Mouse (Mus musculus) intestine, postnatal 0 days (tissue): ENCODE data around the gene Btf3l4. TPM values are rescaled to one million over a fixed set of nuclear protein-coding genes. Genes with fewer than 3 reads are reported as not detected.

ENCODE experiments used
- ATAC-seq: fragments of 200-750 bp; cut with Nextera tagmentation; 2 replicates; pipeline ENCODE4 v1.8.0; 2017; ENCODE audit warnings: mild to moderate bottlenecking, moderate TSS enrichment, moderate library complexity
- H3K27ac ChIP-seq: fragments of 300-500 bp; sonication (generic); 2 replicates; pipeline ENCODE4 v1.5.1; 2014; ENCODE audit warnings: mild to moderate bottlenecking, low read depth, low read length, moderate library complexity
- H3K27me3 ChIP-seq: fragments of 300-500 bp; sonication (generic); replicated peaks from 2 replicates; pipeline ENCODE4 v1.6.1; 2014; ENCODE audit warnings: low read length, mixed read lengths; ENCODE audit not compliant: control insufficient read depth, insufficient read depth
- H3K36me3 ChIP-seq: fragments of 300-500 bp; sonication (generic); 2 replicates; pipeline ENCODE4 v1.6.1; 2014; ENCODE audit warnings: mild to moderate bottlenecking, moderate library complexity; ENCODE audit not compliant: control insufficient read depth, insufficient read depth
- H3K4me1 ChIP-seq: fragments of 300-500 bp; sonication (generic); replicated peaks from 2 replicates; pipeline ENCODE4 v1.6.1; 2014; ENCODE audit warnings: antibody characterized with exemption, low read length, mixed read lengths; ENCODE audit not compliant: control insufficient read depth, insufficient read depth
- H3K4me2 ChIP-seq: fragments of 300-500 bp; sonication (generic); replicated peaks from 2 replicates; pipeline ENCODE4 v1.6.1; 2014; ENCODE audit warnings: low read depth, mild to moderate bottlenecking, moderate library complexity
- H3K4me3 ChIP-seq: fragments of 300-500 bp; sonication (generic); 2 replicates; pipeline ENCODE4 v1.5.1; 2014; ENCODE audit warnings: low read depth, low read length
- H3K9ac ChIP-seq: fragments of 300-500 bp; sonication (generic); 2 replicates; pipeline ENCODE4 v1.6.1; 2014; ENCODE audit warnings: mild to moderate bottlenecking, low read depth, low read length
- H3K9me3 ChIP-seq: fragments of 300-500 bp; sonication (generic); 2 replicates; pipeline ENCODE4 v1.6.1; 2016; ENCODE audit warnings: mixed run types; ENCODE audit not compliant: control insufficient read depth
- CTCF ChIP-seq: sonication (generic); IDR thresholded peaks from 2 replicates; pipeline ENCODE4 v1.5.1; 2016; ENCODE audit warnings: low read depth, mild to moderate bottlenecking, control low read depth, antibody characterized with exemption, moderate library complexity
- WGBS: fragments of 180-500 bp; shearing (Covaris S2); extraction: QIAGEN DNeasy Blood & Tissue Kit; methylation state at CpG from one replicate; pipeline ENCODE4 v1.1.7; 2014; 5-methylcytosine and 5-hydroxymethylcytosine counted together
- polyA plus RNA-seq: library from polyadenylated mRNA; unstranded; fragments of >200 nt; fragmentation: Nextera tagmentation; extraction: Ambion mirVana; gene quantifications from 2 replicates; pipeline ENCODE4 v1.2.1, GENCODE M21; 2015

Gene Btf3l4
- polyA plus RNA-seq, 1 experiment from 2014 or later, result 101 TPM

DNA sequence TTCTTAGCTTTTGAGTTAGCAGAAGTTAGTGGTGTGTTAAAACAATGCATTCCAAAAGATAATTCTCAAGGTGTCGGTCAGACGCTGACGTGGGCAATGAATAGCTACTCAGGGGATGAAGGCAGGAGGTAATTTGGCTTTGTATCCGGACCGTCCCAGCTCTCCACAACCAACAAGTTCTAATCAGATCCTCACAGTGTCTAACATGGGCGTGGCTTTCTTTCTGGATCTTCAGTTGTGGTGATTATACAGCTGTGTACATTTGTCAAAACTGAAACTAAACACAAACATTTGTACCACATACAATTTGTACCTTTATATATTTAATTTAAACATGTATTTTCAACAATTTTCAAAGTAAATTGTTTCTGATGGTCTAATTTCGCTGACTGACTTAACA is 33.4 kb upstream of the Btf3l4 start:
- H3K9me3 ChIP-seq, result no peaks in the 10 kb centered on the region
- no peaks in the 10 kb centered on the region for H3K4me1 ChIP-seq
- WGBS, result 77% methylated on average over 7 of the region's 7 CpGs
- no peak overlapping the region for H3K4me2 ChIP-seq
- no peak for TF ChIP-seq CTCF
- H3K4me3 ChIP-seq, result no peak overlapping the region
- ATAC-seq, result no peak
- no peaks in the 10 kb centered on the region for H3K27me3 ChIP-seq
- H3K27ac ChIP-seq, result no peak overlapping the region
- peaks cover 24% of the 10 kb centered on the region for H3K36me3 ChIP-seq
- no peak overlapping the region for H3K9ac ChIP-seq

DNA sequence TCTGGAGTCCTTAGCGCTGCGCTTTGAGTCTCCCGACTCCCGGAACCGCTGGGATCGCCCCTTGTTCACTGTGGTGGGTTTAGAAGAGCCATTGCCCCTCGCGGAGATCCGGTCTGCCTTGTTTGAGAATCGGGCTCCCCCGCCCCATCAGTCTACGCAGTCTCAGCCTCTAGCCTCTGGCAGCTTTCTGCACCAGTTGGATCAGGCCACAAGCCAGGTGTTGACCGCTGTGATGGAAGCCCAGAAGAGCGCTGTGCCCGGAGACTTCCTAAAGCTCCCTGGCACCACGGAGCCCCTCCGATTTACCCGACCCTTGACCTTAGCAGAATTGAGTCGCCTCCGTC is 15.1 kb upstream of the Btf3l4 start, which contains the start of gene A730015C16Rik:
Gene A730015C16Rik, minus strand, starts transcription at position 115 of the 344 bp plus-strand sequence.
- Histone ChIP-seq H3K27ac (peak within 1 kb of the TSS; percentile 91), H3K9ac (peak within 1 kb of the TSS; percentile 77), H3K4me2 (peak within 1 kb of the TSS; percentile 92), H3K4me1 (0 out of 2 replicates have a peak, but pooled peaks cover 5% of the 10 kb centered on the region), H3K9me3 (no peaks in the 10 kb centered on the region), H3K27me3 (no peaks in the 10 kb centered on the region), H3K4me3 (peak within 1 kb of the TSS; percentile 85), H3K36me3 (peaks cover 5% of the 10 kb centered on the region; the same call in 1 of the 2 replicates)
- peak; percentile 21 for ATAC-seq
- no peak for TF ChIP-seq CTCF
- 4% methylated on average over 20 of the region's 20 CpGs for WGBS

DNA sequence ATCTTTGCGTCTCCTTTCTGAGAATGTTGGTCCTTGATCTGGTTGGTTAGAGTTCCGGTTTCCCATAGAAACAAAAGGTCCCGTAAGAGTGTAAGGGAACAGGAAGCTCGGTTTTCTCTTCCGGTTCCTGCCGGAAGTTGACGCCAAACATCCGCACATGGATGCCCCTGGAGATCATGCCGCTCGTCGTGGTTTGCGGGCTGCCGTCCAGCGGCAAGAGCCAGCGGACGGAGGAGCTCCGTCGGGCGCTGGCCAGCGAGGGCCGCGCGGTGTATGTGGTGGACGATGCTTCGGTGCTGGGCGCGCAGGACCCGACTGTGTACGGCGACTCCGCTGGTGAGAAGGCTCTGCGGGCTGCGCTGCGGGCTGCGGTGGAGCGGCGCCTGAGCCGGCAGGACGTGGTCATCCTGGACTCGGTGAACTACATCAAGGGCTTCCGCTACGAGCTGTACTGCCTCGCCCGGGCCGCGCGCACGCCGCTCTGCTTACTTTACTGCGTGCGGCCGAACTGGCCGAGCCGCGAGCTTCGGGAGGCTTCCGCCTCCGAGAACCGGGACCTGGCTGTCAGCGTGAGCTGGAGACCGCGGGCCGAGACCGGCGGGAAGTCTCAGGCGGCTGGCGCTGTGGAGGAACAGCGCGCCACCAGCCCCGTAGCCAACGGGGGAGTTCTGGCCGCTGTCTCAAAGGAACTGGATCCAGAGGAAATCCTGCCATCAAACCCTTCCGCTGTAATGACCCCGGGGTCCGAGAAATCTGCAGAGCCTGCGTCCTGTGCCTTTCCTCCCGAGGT is 14.5 kb upstream of the Btf3l4 start, which contains the start of gene Kti12:
Gene Kti12, plus strand, starts transcription at position 71 of the 790 bp plus-strand sequence.
- under 1% methylated on average over 73 of the region's 77 CpGs for WGBS

DNA sequence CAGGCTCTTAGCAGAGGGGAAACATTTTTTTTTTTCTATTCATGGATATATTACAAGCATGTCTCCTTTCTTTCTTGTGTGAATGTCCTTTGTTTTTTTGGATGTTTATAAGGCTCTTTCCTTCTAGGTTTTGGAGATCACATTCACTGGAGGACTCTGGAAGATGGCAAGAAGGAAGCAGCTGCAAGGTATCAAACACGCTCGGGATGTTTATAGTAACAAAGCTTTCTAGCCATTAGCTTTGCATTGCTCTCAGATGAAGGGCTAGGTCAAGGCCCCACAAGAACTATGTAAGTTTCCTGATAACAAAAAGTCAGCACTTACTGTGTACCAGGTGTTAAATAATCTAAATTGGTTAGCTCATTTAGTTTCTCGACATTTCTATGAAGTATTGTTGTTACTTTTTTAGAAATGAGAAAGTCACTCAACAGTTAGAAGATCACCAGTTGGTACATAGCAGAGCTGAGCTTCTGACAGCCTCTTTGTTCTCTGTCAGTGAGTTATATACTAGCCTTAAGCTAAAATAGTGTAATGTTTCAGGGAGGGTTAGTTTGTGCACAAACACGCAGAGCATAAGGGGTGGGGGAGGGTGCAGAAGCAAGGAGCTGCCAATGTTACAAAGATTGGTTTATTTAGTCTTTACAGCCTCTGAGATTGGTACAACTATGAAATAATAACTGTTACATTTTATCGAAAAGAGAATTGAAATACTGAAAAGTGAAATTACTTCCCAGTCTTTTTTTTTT is 12.6 kb upstream of the Btf3l4 start:
- Histone ChIP-seq H3K4me3 (no peak overlapping the region), H3K36me3 (no peaks in the 10 kb centered on the region; the same call in 1 of the 2 replicates), H3K27ac (no peak overlapping the region), H3K27me3 (no peaks in the 10 kb centered on the region), H3K4me1 (0 out of 2 replicates have a peak, but pooled peaks cover 5% of the 10 kb centered on the region), H3K4me2 (no peak overlapping the region), H3K9ac (no peak overlapping the region), H3K9me3 (no peaks in the 10 kb centered on the region)
- WGBS, result 63% methylated on average over 5 of the region's 5 CpGs
- TF ChIP-seq CTCF, result no peak
- ATAC-seq, result no peak

More for the DNA sequence above, 14.5 kb upstream of the Btf3l4 start, which contains the start of gene Kti12:
- Histone ChIP-seq H3K36me3 (no peaks in the 10 kb centered on the region; the same call in 1 of the 2 replicates), H3K4me2 (peak within 1 kb of the TSS; percentile 92), H3K9me3 (no peaks in the 10 kb centered on the region), H3K27me3 (no peaks in the 10 kb centered on the region), H3K9ac (peak within 1 kb of the TSS; percentile 77), H3K4me3 (peak within 1 kb of the TSS; percentile 85), H3K4me1 (0 out of 2 replicates have a peak, but pooled peaks cover 5% of the 10 kb centered on the region), H3K27ac (peak within 1 kb of the TSS; percentile 91)
- no peak for TF ChIP-seq CTCF
- peak; percentile 80 for ATAC-seq

DNA sequence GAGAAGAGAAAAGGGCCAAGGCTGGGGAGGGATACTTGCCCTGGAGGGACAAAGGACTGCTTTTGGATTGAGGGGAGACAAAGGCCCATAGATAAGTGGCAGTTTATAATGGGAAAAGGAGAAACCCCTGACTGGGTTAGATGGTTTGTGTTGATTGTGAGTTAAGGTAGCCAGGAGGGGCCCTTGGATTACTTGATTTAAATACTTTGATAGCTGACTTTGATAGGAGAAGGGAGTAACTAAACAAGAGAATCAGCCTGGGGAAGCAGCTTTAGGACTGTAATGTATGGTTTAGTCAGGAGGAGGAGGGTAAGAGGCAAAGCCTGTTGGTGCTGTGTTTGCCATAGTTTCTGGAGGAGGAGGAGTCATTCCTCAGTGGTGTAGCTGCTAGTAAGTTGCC is 9.9 kb upstream of the Btf3l4 start:
- Histone ChIP-seq H3K9me3 (no peaks in the 10 kb centered on the region), H3K27me3 (no peaks in the 10 kb centered on the region), H3K36me3 (no peaks in the 10 kb centered on the region), H3K4me3 (no peak overlapping the region), H3K4me1 (no peaks in the 10 kb centered on the region), H3K27ac (no peak overlapping the region), H3K9ac (no peak overlapping the region), H3K4me2 (no peak overlapping the region)
- TF ChIP-seq CTCF, result no peak
- ATAC-seq, result no peak

DNA sequence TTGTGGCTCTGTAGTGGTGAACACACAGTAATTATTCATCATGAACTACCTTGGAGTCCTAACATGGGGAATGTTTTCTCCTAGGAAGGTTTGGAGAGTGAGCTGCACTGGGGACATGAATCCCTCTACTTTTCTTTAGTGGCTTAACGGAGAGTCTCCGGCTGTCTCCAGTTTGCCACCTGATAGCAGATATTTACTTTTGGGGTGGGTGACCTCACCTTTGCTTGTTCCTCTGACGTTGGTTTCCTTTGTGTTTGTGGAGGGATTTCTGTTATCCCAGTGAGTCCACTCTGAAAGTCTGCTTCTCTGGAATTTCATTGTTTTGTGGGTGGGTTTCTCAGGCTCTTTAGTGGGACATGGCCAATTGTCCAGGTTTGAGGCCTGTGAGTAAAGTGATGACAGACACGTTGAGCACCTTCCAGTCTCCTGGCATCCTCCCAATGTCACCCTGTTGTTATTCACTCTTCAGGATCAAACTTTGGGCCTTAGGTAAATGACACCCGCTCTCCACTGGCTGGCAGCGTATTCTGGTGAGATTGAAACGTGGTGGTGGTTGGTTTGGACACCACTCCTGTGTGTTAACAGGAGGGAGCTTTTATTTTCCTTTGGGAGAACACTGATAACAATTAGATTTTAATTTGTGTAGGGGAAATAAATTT is 8.6 kb upstream of the Btf3l4 start:
- H3K27ac ChIP-seq, result no peak overlapping the region
- WGBS, result 49% methylated on average over 7 of the region's 7 CpGs
- no peaks in the 10 kb centered on the region for H3K36me3 ChIP-seq
- no peak overlapping the region for H3K9ac ChIP-seq
- TF ChIP-seq CTCF, result no peak
- no peak overlapping the region for H3K4me3 ChIP-seq
- ATAC-seq, result no peak
- H3K9me3 ChIP-seq, result no peaks in the 10 kb centered on the region
- no peaks in the 10 kb centered on the region for H3K27me3 ChIP-seq
- no peak overlapping the region for H3K4me2 ChIP-seq
- H3K4me1 ChIP-seq, result no peaks in the 10 kb centered on the region
